Mouse (Mus musculus) thymus, adult 2 months (tissue): ENCODE results near the gene Kbtbd7. TPM values are rescaled to one million over a fixed set of nuclear protein-coding genes. Genes with fewer than 3 reads are reported as not detected.

Experiments used
- DNase-seq: peaks from one replicate; pipeline ENCODE4 v3.0.0; 2021
- H3K27ac ChIP-seq: fragments of 200-500 bp; 2 replicates; pipeline ENCODE4 v1.5.1; 2012; ENCODE audit warnings: low read length, control low read depth; ENCODE audit not compliant: control insufficient read depth, insufficient read depth
- H3K27me3 ChIP-seq: fragments of 200-500 bp; 2 replicates; pipeline ENCODE4 v1.6.1; 2012; ENCODE audit warnings: mild to moderate bottlenecking, low read length, moderate library complexity, mixed read lengths; ENCODE audit not compliant: control insufficient read depth, insufficient read depth
- H3K36me3 ChIP-seq: fragments of 200-500 bp; 2 replicates; pipeline ENCODE4 v1.6.1; 2012; ENCODE audit warnings: mild to moderate bottlenecking, low read length, moderate library complexity; ENCODE audit not compliant: control insufficient read depth, insufficient read depth
- H3K4me1 ChIP-seq: fragments of 200-500 bp; replicated peaks from 2 replicates; pipeline ENCODE4 v1.6.1; 2012; ENCODE audit warnings: low read length; ENCODE audit not compliant: control insufficient read depth, insufficient read depth
- H3K4me3 ChIP-seq: fragments of 200-500 bp; 2 replicates; pipeline ENCODE4 v1.5.1; 2012; ENCODE audit warnings: mild to moderate bottlenecking, low read length, control low read depth, moderate library complexity; ENCODE audit not compliant: control insufficient read depth, insufficient read depth
- CTCF ChIP-seq: fragments of 200-500 bp; IDR thresholded peaks from 2 replicates; pipeline ENCODE4 v1.5.1; 2012; ENCODE audit warnings: mild to moderate bottlenecking, control low read depth, low read length, moderate library complexity, borderline replicate concordance; ENCODE audit not compliant: control insufficient read depth, poor library complexity, insufficient read depth; ENCODE audit errors: extremely low read depth
- POLR2A ChIP-seq: fragments of 200-500 bp; IDR thresholded peaks from 2 replicates; pipeline ENCODE4 v1.6.1; 2012; ENCODE audit warnings: mild to moderate bottlenecking, low read length, control low read depth, moderate library complexity; ENCODE audit not compliant: control insufficient read depth, poor library complexity, insufficient read depth; ENCODE audit errors: extremely low read depth
- WGBS: fragments of 180-500 bp; shearing (Covaris S2); methylation state at CpG from one replicate; pipeline ENCODE4 v1.1.7; 2018; 5-methylcytosine and 5-hydroxymethylcytosine counted together
- polyA plus RNA-seq: library from polyadenylated mRNA; depleted of rRNA; stranded (reverse); fragments of >200 nt; gene quantifications from 2 replicates; pipeline ENCODE4 v1.2.3, GENCODE M21; 2012; rRNA removed

Gene Kbtbd7
- 8.9 and 10.1 TPM in 2 replicates for polyA plus RNA-seq

- peak within 1 kb of the TSS; percentile 47 for H3K4me3 ChIP-seq
- no peaks in the 10 kb centered on the region for H3K36me3 ChIP-seq
- H3K27ac ChIP-seq: peak within 1 kb of the TSS; percentile 7
- no peaks in the 10 kb centered on the region for H3K27me3 ChIP-seq
- H3K4me1 ChIP-seq: peaks cover 2% of the 10 kb centered on the region; the same call in 1 of the 2 replicates
- peak; percentile 95 for DNase-seq
- peak; percentile 73 for TF ChIP-seq POLR2A
- no peak for TF ChIP-seq CTCF
- under 1% methylated on average over 44 of the region's 44 CpGs for WGBS
Measured at GRCm38 (mm10) chr14:79425979-79426729, at the start of gene Kbtbd7. Gene Kbtbd7 (plus strand): TSS chr14:79426511.

DNA sequence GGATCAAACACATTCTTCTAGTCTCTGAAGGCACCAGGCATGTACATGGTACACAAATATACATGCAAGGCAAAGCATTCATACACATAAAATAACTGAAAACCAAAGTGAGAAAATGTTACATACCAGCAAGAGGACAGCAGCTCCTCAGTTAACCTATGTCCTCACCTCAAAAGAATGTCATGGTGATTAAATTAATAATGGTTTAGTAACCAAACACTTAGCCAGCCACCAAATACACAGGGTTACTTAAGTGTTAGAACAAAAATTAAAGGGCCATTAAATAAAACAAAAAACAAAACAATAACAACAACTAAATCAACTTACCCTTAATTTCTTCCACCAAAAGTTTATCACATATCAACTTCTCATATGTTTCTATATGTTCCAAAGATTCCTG lies 49.3 kb upstream of the Kbtbd7 start:
- peaks cover 51% of the 10 kb centered on the region for H3K36me3 ChIP-seq
- no peak for DNase-seq

GRCm38 (mm10) chr14:79383120-79383519 lies 43.2 kb upstream of the Kbtbd7 start:
- no peaks in the 10 kb centered on the region for H3K4me1 ChIP-seq
- H3K36me3 ChIP-seq: peaks cover 49% of the 10 kb centered on the region
- WGBS: 98% methylated on average over 7 of the region's 7 CpGs
- TF ChIP-seq CTCF (no peak), POLR2A (no peak)
- DNase-seq: no peak
- no peak overlapping the region for H3K4me3 ChIP-seq
- H3K27me3 ChIP-seq: no peaks in the 10 kb centered on the region
- H3K27ac ChIP-seq: no peak overlapping the region

More for the DNA sequence above, 49.3 kb upstream of the Kbtbd7 start:
- Histone ChIP-seq H3K4me3 (no peak overlapping the region), H3K4me1 (no peaks in the 10 kb centered on the region), H3K27me3 (no peaks in the 10 kb centered on the region), H3K27ac (no peak overlapping the region)
- TF ChIP-seq POLR2A (no peak), CTCF (no peak)

DNA sequence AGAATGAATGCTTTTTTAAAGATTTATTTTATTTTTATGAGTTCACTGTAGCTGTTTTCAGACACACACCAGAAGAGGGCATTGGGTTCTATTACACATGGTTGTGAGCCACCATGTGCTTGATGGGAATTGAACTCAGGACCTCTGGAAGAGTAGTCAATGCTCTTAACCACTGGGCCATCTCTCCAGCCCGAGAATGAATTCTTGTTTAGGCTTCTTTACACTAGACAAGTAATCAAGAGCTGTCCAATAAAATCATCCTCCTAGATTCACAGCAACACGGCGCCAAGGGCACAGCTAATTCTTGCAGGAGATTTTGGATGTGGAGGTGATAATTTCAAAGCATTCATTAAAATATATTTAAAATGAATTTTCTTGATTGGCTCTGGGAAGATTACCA lies 38.0 kb upstream of the Kbtbd7 start:
- peaks cover 14% of the 10 kb centered on the region for H3K36me3 ChIP-seq
- H3K4me1 ChIP-seq: peaks cover 3% of the 10 kb centered on the region
- no peak overlapping the region for H3K27ac ChIP-seq
- DNase-seq: no peak
- WGBS: 96% methylated on average over 3 of the region's 3 CpGs
- TF ChIP-seq CTCF (no peak), POLR2A (no peak)
- no peak overlapping the region for H3K4me3 ChIP-seq
- H3K27me3 ChIP-seq: no peaks in the 10 kb centered on the region

GRCm38 (mm10) chr14:79389438-79390264 lies 36.7 kb upstream of the Kbtbd7 start:
- under 1% methylated on average over 16 of the region's 16 CpGs for WGBS
- DNase-seq: no peak

DNA sequence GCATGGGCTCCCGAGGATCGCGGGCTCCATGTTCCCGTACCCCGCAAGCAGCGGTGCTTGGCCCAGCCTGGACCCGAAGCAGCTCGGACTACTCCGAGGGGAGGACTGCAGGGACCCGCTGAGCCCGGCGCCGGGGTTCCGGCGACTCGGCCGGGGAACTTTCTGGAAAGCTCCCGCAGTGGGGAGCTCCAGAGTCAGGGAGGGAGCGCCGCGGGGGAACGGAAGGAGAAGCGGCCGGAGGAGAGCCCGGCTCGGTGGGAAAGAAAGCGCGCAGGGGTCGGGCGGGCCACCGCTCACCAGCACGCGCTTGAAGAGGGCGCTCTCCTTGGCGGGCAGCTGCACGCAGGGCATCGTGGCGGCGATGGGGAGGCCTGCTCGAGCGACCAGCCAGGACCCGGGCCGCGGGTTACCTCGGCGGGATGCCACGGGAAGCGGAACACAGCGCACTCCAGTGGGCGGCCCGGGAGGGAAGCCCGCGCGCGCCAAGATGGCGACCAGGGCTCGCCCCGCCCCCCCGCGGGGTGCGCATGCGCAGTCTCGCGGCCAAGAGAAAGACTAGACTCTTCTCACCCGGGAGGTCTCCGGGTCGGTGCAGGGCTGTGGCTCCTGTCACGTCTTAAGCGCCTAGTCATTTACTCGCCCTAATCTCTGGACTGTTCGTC lies 35.9 kb upstream of the Kbtbd7 start, which contains the start of gene Naa16:
TSS of gene Naa16 (minus strand) at position 514 of the 662 bp plus-strand sequence.
- Histone ChIP-seq H3K36me3 (peaks cover 10% of the 10 kb centered on the region; the same call in 1 of the 2 replicates), H3K4me1 (peaks cover 3% of the 10 kb centered on the region), H3K4me3 (peak within 1 kb of the TSS; percentile 84), H3K27ac (peak within 1 kb of the TSS; percentile 78), H3K27me3 (no peaks in the 10 kb centered on the region)
- DNase-seq: peak; percentile 95
- TF ChIP-seq CTCF: peak; percentile 76
- TF ChIP-seq POLR2A: peak; percentile 91; the same call in 1 of the 2 replicates
- WGBS: under 1% methylated on average over 71 of the region's 71 CpGs

More at GRCm38 (mm10) chr14:79389438-79390264, 36.7 kb upstream of the Kbtbd7 start:
- H3K27me3 ChIP-seq: no peaks in the 10 kb centered on the region
- TF ChIP-seq POLR2A: no peak
- TF ChIP-seq CTCF: no peak
- peaks cover 10% of the 10 kb centered on the region; the same call in 1 of the 2 replicates for H3K36me3 ChIP-seq
- H3K4me1 ChIP-seq: peaks cover 3% of the 10 kb centered on the region
- H3K4me3 ChIP-seq: peak overlapping the region; percentile 84
- peak overlapping the region; percentile 30; the same call in 1 of the 2 replicates for H3K27ac ChIP-seq
